Comparison of ENCODE assay signal across 20 mouse cellular contexts in genomic region chr17:35816686-35817085, GRCm38 (mm10). TPM values are rescaled to one million over a fixed set of nuclear protein-coding genes. Genes with fewer than 3 reads are reported as not detected.
DNase-seq lines count a peak whose midpoint lies in the region; ATAC-seq and TF ChIP-seq lines count a peak whose summit lies in the region.
"Had no signal": no experiment of that assay in that cellular context is flagged by ENCODE, and none has a peak within 500 bp of the region (broad histone marks: within the 10 kb centered on the region; RNA-seq: fewer than 3 reads in every experiment).

No protein-coding gene starts in this region.

- H3K4me1 ChIP-seq in heart, embryonic 13.5 days, result peaks cover 68% of the 10 kb centered on the region
- peaks cover 31% of the 10 kb centered on the region for H3K4me1 ChIP-seq in kidney, postnatal 0 days (replicated peaks; ENCODE audit: insufficient read depth, low read length)
- peaks cover 38% of the 10 kb centered on the region for H3K4me1 ChIP-seq in kidney, embryonic 16.5 days (ENCODE audit: insufficient read depth, low read length)
- H3K4me1 ChIP-seq in embryonic facial prominence, embryonic 10.5 days, result peaks cover 41% of the 10 kb centered on the region

- H3K9ac ChIP-seq in heart, embryonic 13.5 days, result peak overlapping the region; percentile 66
- no peak overlapping the region for H3K9ac ChIP-seq in kidney, postnatal 0 days (ENCODE audit: low read depth, low read length)
- H3K9ac ChIP-seq in kidney, embryonic 16.5 days (replicated peaks; ENCODE audit: low read length), result no peak overlapping the region
- H3K9ac ChIP-seq: hindbrain, embryonic 14.5 days; intestine, embryonic 15.5 days; liver, embryonic 14.5 days; neural tube, embryonic 15.5 days had no signal

- no peak overlapping the region for H3K4me3 ChIP-seq in heart, embryonic 13.5 days
- H3K4me3 ChIP-seq in kidney, postnatal 0 days (replicated peaks; ENCODE audit: low read depth, low read length), result no peak overlapping the region
- H3K4me3 ChIP-seq in kidney, embryonic 16.5 days (ENCODE audit: low read length), result no peak overlapping the region
- no peak overlapping the region; the same call in 1 of the 2 replicates for H3K4me3 ChIP-seq in embryonic facial prominence, embryonic 10.5 days
- H3K4me3 ChIP-seq: intestine, embryonic 15.5 days; neural tube, embryonic 15.5 days had no signal

- H3K27me3 ChIP-seq in heart, embryonic 13.5 days (replicated peaks), result no peaks in the 10 kb centered on the region
- H3K27me3 ChIP-seq in kidney, postnatal 0 days (ENCODE audit: insufficient read depth, low read length), result no peaks in the 10 kb centered on the region
- 0 out of 2 replicates have a peak, but pooled peaks cover 3% of the 10 kb centered on the region for H3K27me3 ChIP-seq in kidney, embryonic 16.5 days (ENCODE audit: insufficient read depth, low read length)
- peaks cover 24% of the 10 kb centered on the region for H3K27me3 ChIP-seq in embryonic facial prominence, embryonic 10.5 days (replicated peaks; ENCODE audit: low read depth, poor library complexity, severe bottlenecking)
- H3K27me3 ChIP-seq: intestine, embryonic 15.5 days had no signal

- 48% methylated on average over 8 of the region's 14 CpGs for WGBS in heart, embryonic 13.5 days
- 53% methylated on average over 7 of the region's 14 CpGs for WGBS in kidney, postnatal 0 days
- WGBS in kidney, embryonic 16.5 days, result 42% methylated on average over 8 of the region's 14 CpGs
- WGBS in embryonic facial prominence, embryonic 10.5 days, result 42% methylated on average over 9 of the region's 14 CpGs

- peak overlapping the region; percentile 99 for H3K27ac ChIP-seq in heart, embryonic 13.5 days (replicated peaks)
- H3K27ac ChIP-seq in kidney, postnatal 0 days, result peak overlapping the region; percentile 62
- H3K27ac ChIP-seq in kidney, embryonic 16.5 days (ENCODE audit: low read length), result no peak overlapping the region
- peak overlapping the region; percentile 66; the same call in 1 of the 2 replicates for H3K27ac ChIP-seq in embryonic facial prominence, embryonic 10.5 days (replicated peaks)
- H3K27ac ChIP-seq: hindbrain, embryonic 14.5 days; liver, embryonic 14.5 days; macrophage; neural tube, embryonic 15.5 days had no signal

- intact Hi-C loops in heart, postnatal 14 days (cut with DNase I), result no loop called here

- no peak overlapping the region for H3K4me2 ChIP-seq in heart, embryonic 13.5 days
- no peak overlapping the region for H3K4me2 ChIP-seq in kidney, postnatal 0 days (ENCODE audit: low read length)
- H3K4me2 ChIP-seq in kidney, embryonic 16.5 days (replicated peaks; ENCODE audit: low read depth, low read length), result no peak overlapping the region
- H3K4me2 ChIP-seq: hindbrain, embryonic 14.5 days; midbrain, embryonic 11.5 days; neural tube, embryonic 15.5 days had no signal

- H3K9me3 ChIP-seq in heart, embryonic 13.5 days, result no peaks in the 10 kb centered on the region
- no peaks in the 10 kb centered on the region for H3K9me3 ChIP-seq in kidney, postnatal 0 days (replicated peaks; ENCODE audit: low read length)
- H3K9me3 ChIP-seq in kidney, embryonic 16.5 days (ENCODE audit: low read length), result no peaks in the 10 kb centered on the region
- H3K9me3 ChIP-seq in embryonic facial prominence, embryonic 10.5 days, result no peaks in the 10 kb centered on the region
- H3K9me3 ChIP-seq: intestine, embryonic 15.5 days; neural tube, embryonic 15.5 days had no signal

- DNase-seq in heart, postnatal 14 days, result no peak
- no peak for DNase-seq in kidney, postnatal 0 days (ENCODE audit: low spot score)
- no peak for DNase-seq in embryonic facial prominence, embryonic 10.5 days (ENCODE audit: low spot score)
- peak; percentile 41 to 73 for DNase-seq in kidney, postnatal 25 days
- DNase-seq in adrenal gland, postnatal 4 days (ENCODE audit: low spot score in 2 of 2), result no peak
- DNase-seq: adrenal gland, postnatal 10 days; B cell, adult 2 months; cerebellum, adult 11-12 months; cerebellum, postnatal 36 days; gastrocnemius, postnatal 25 days; left cerebral cortex, postnatal 4 days; right cerebral cortex, postnatal 25 days had no signal

- no peak for ATAC-seq in heart, embryonic 13.5 days (ENCODE audit: extremely low read depth, insufficient number of reproducible peaks, low FRiP score, low TSS enrichment)
- no peak for ATAC-seq in kidney, postnatal 0 days (replicated peaks; ENCODE audit: low FRiP score, low read depth)
- no peak for ATAC-seq in kidney, embryonic 16.5 days (ENCODE audit: low FRiP score, low TSS enrichment)
- ATAC-seq: intestine, embryonic 15.5 days had no signal

- no peaks in the 10 kb centered on the region for H3K36me3 ChIP-seq in heart, embryonic 13.5 days
- H3K36me3 ChIP-seq in kidney, postnatal 0 days (ENCODE audit: insufficient read depth, low read length), result no peaks in the 10 kb centered on the region
- H3K36me3 ChIP-seq in kidney, embryonic 16.5 days (ENCODE audit: insufficient read depth, low read length), result no peaks in the 10 kb centered on the region
- no peaks in the 10 kb centered on the region for H3K36me3 ChIP-seq in embryonic facial prominence, embryonic 10.5 days (replicated peaks)
- H3K36me3 ChIP-seq: intestine, embryonic 15.5 days; neural tube, embryonic 15.5 days had no signal

- no peak for TF ChIP-seq CTCF in kidney, postnatal 0 days (IDR thresholded peaks at IDR 0.05; ENCODE audit: low read depth)

RNA-seq across cellular contexts. Expression of gene Ier3, which starts 4.8 kb away (rescaled TPM):
- 41.7 and 49.9 TPM in 2 replicates for polyA plus RNA-seq in heart, embryonic 13.5 days (2015; fragmentation: Nextera tagmentation; extraction: Ambion mirVana)
- total RNA-seq in heart, postnatal 14 days (2021), result 10 to 100 TPM; 23.9 to 27.8 TPM
- 83.6 and 93.1 TPM in 2 replicates for polyA plus RNA-seq in kidney, postnatal 0 days (2015; fragmentation: Nextera tagmentation; extraction: Ambion mirVana)
- polyA plus RNA-seq in kidney, embryonic 16.5 days (2015; fragmentation: Nextera tagmentation; extraction: Ambion mirVana), result 33.5 and 40.4 TPM in 2 replicates
- polyA plus RNA-seq in embryonic facial prominence, embryonic 10.5 days (2016; fragmentation: Nextera tagmentation; extraction: Ambion mirVana), result 3.7 and 4.4 TPM in 2 replicates
- 10 to 100 TPM; 11.3 to 14.9 TPM for total RNA-seq in adrenal gland, postnatal 4 days (2021)

RNA-seq across cellular contexts. Expression of gene Flot1, which starts 6.3 kb away (rescaled TPM):
- polyA plus RNA-seq in heart, embryonic 13.5 days (2015; fragmentation: Nextera tagmentation; extraction: Ambion mirVana), result 81.1 and 99.0 TPM in 2 replicates
- total RNA-seq in heart, postnatal 14 days (2021), result 100 to 1,000 TPM; 108 to 111 TPM
- 52.2 and 54.5 TPM in 2 replicates for polyA plus RNA-seq in kidney, postnatal 0 days (2015; fragmentation: Nextera tagmentation; extraction: Ambion mirVana)
- polyA plus RNA-seq in kidney, embryonic 16.5 days (2015; fragmentation: Nextera tagmentation; extraction: Ambion mirVana), result 52.7 and 56.9 TPM in 2 replicates
- 45.9 and 49.2 TPM in 2 replicates for polyA plus RNA-seq in embryonic facial prominence, embryonic 10.5 days (2016; fragmentation: Nextera tagmentation; extraction: Ambion mirVana)
- 10 to 100 TPM; 70.9 to 72.5 TPM for total RNA-seq in adrenal gland, postnatal 4 days (2021)

RNA-seq across cellular contexts. Expression of gene Tubb5, which starts 21.4 kb away (rescaled TPM):
- 741 and 743 TPM in 2 replicates for polyA plus RNA-seq in heart, embryonic 13.5 days (2015; fragmentation: Nextera tagmentation; extraction: Ambion mirVana)
- 100 to 1,000 TPM; 134 to 183 TPM for total RNA-seq in heart, postnatal 14 days (2021)
- polyA plus RNA-seq in kidney, postnatal 0 days (2015; fragmentation: Nextera tagmentation; extraction: Ambion mirVana), result 503 and 575 TPM in 2 replicates
- 905 and 985 TPM in 2 replicates for polyA plus RNA-seq in kidney, embryonic 16.5 days (2015; fragmentation: Nextera tagmentation; extraction: Ambion mirVana)
- polyA plus RNA-seq in embryonic facial prominence, embryonic 10.5 days (2016; fragmentation: Nextera tagmentation; extraction: Ambion mirVana), result 1,654 and 1,662 TPM in 2 replicates
- total RNA-seq in adrenal gland, postnatal 4 days (2021), result 100 to 1,000 TPM; 553 to 648 TPM

RNA-seq across cellular contexts. Expression of gene Mdc1, which starts 24.6 kb away (rescaled TPM):
- polyA plus RNA-seq in heart, embryonic 13.5 days (2015; fragmentation: Nextera tagmentation; extraction: Ambion mirVana), result 17.7 and 18.4 TPM in 2 replicates
- total RNA-seq in heart, postnatal 14 days (2021), result 10 to 100 TPM; 12.9 to 13.5 TPM
- polyA plus RNA-seq in kidney, postnatal 0 days (2015; fragmentation: Nextera tagmentation; extraction: Ambion mirVana), result 5.4 and 5.6 TPM in 2 replicates
- polyA plus RNA-seq in kidney, embryonic 16.5 days (2015; fragmentation: Nextera tagmentation; extraction: Ambion mirVana), result 16.3 and 16.7 TPM in 2 replicates
- polyA plus RNA-seq in embryonic facial prominence, embryonic 10.5 days (2016; fragmentation: Nextera tagmentation; extraction: Ambion mirVana), result 18.4 and 21.2 TPM in 2 replicates
- 10 to 100 TPM; 28.2 to 35.6 TPM for total RNA-seq in adrenal gland, postnatal 4 days (2021)

RNA-seq across cellular contexts. Expression of gene Nrm, which starts 44.4 kb away (rescaled TPM):
- polyA plus RNA-seq in heart, embryonic 13.5 days (2015; fragmentation: Nextera tagmentation; extraction: Ambion mirVana), result 43.5 and 50.5 TPM in 2 replicates
- 1 to 10 TPM; 3.8 to 6.0 TPM for total RNA-seq in heart, postnatal 14 days (2021)
- polyA plus RNA-seq in kidney, postnatal 0 days (2015; fragmentation: Nextera tagmentation; extraction: Ambion mirVana), result 36.9 and 44.6 TPM in 2 replicates
- polyA plus RNA-seq in kidney, embryonic 16.5 days (2015; fragmentation: Nextera tagmentation; extraction: Ambion mirVana), result 63.3 and 67.0 TPM in 2 replicates
- 64.6 and 65.1 TPM in 2 replicates for polyA plus RNA-seq in embryonic facial prominence, embryonic 10.5 days (2016; fragmentation: Nextera tagmentation; extraction: Ambion mirVana)
- total RNA-seq in adrenal gland, postnatal 4 days (2021), result 10 to 100 TPM; 25.8 to 27.1 TPM

Comparison
In these comparisons a context has a peak if more than half of its experiments do, and no peak if none do; other contexts are left out.
1. DNase-seq: peak in kidney, postnatal 25 days (2 of 2); none in heart, postnatal 14 days (0 of 2), kidney, postnatal 0 days (single experiment), embryonic facial prominence, embryonic 10.5 days (single experiment) and adrenal gland, postnatal 4 days (0 of 2).